Mouse (Mus musculus): Measurements from ENCODE around the gene Thra. TPM values are rescaled to one million over a fixed set of nuclear protein-coding genes. Genes with fewer than 3 reads are reported as not detected.

The Thra gene
- total and polyA plus RNA-seq, 2 experiments: 5.5 to 14.9 TPM

- peaks cover 22% of the 10 kb centered on the region; the same call in 1 of the 2 replicates for H3K79me2 ChIP-seq (ENCODE audit: control insufficient read depth, insufficient read depth, low read length)
- DNase-seq (ENCODE audit: extremely low read depth, low read depth, low spot score): no peak
- no peak overlapping the region for H3K4me3 ChIP-seq (ENCODE audit: insufficient read depth, low read depth, low read length)
Observed at GRCm38 (mm10) chr11:98750351-98751201, 10.1 kb downstream of the Thra start.

GRCm38 (mm10) chr11:98751221-98751782, 10.9 kb downstream of the Thra start:
- no peak overlapping the region for H3K9ac ChIP-seq (ENCODE audit: low read depth, low read length)
- H3K27me3 ChIP-seq (ENCODE audit: control insufficient read depth, insufficient read depth, low read length): no peaks in the 10 kb centered on the region
- peaks cover 22% of the 10 kb centered on the region; the same call in 1 of the 2 replicates for H3K79me2 ChIP-seq (ENCODE audit: control insufficient read depth, insufficient read depth, low read length)
- WGBS: 24% methylated on average over 6 of the region's 6 CpGs
- TF ChIP-seq POLR2A (IDR thresholded peaks at IDR 0.05; ENCODE audit: extremely low read depth, insufficient read depth, low read length) (no peak), CTCF (IDR thresholded peaks at IDR 0.05; ENCODE audit: low read depth, low read length) (no peak)
- no peak overlapping the region for H3K27ac ChIP-seq (replicated peaks; ENCODE audit: insufficient read depth, low read depth, low read length)
- no peaks in the 10 kb centered on the region for H3K36me3 ChIP-seq (ENCODE audit: control insufficient read depth, insufficient read depth, low read length)
- H3K4me3 ChIP-seq (ENCODE audit: insufficient read depth, low read depth, low read length): no peak overlapping the region
- peaks cover 23% of the 10 kb centered on the region for H3K4me1 ChIP-seq (ENCODE audit: control insufficient read depth, insufficient read depth, low read length)
- DNase-seq (ENCODE audit: extremely low read depth, low read depth, low spot score): no peak

More at GRCm38 (mm10) chr11:98750351-98751201, 10.1 kb downstream of the Thra start:
- no peak overlapping the region for H3K27ac ChIP-seq (replicated peaks; ENCODE audit: insufficient read depth, low read depth, low read length)
- 22% methylated on average over 17 of the region's 17 CpGs for WGBS
- peak overlapping the region; percentile 23; the same call in 1 of the 2 replicates for H3K9ac ChIP-seq (ENCODE audit: low read depth, low read length)
- no peak for TF ChIP-seq POLR2A (IDR thresholded peaks at IDR 0.05; ENCODE audit: extremely low read depth, insufficient read depth, low read length)
- TF ChIP-seq CTCF (IDR thresholded peaks at IDR 0.05; ENCODE audit: low read depth, low read length): no peak
- peaks cover 25% of the 10 kb centered on the region for H3K4me1 ChIP-seq (ENCODE audit: control insufficient read depth, insufficient read depth, low read length)
- no peaks in the 10 kb centered on the region for H3K36me3 ChIP-seq (ENCODE audit: control insufficient read depth, insufficient read depth, low read length)
- H3K27me3 ChIP-seq (ENCODE audit: control insufficient read depth, insufficient read depth, low read length): no peaks in the 10 kb centered on the region

GRCm38 (mm10) chr11:98752562-98753140, 12.2 kb downstream of the Thra start:
- no peak overlapping the region for H3K4me3 ChIP-seq (ENCODE audit: insufficient read depth, low read depth, low read length)
- H3K27me3 ChIP-seq (ENCODE audit: control insufficient read depth, insufficient read depth, low read length): no peaks in the 10 kb centered on the region
- 84% methylated on average over 10 of the region's 10 CpGs for WGBS
- no peaks in the 10 kb centered on the region for H3K36me3 ChIP-seq (ENCODE audit: control insufficient read depth, insufficient read depth, low read length)
- no peak overlapping the region for H3K9ac ChIP-seq (ENCODE audit: low read depth, low read length)
- peaks cover 21% of the 10 kb centered on the region; the same call in 1 of the 2 replicates for H3K79me2 ChIP-seq (ENCODE audit: control insufficient read depth, insufficient read depth, low read length)
- peaks cover 14% of the 10 kb centered on the region for H3K4me1 ChIP-seq (ENCODE audit: control insufficient read depth, insufficient read depth, low read length)
- H3K27ac ChIP-seq (replicated peaks; ENCODE audit: insufficient read depth, low read depth, low read length): no peak overlapping the region
- no peak for TF ChIP-seq CTCF (IDR thresholded peaks at IDR 0.05; ENCODE audit: low read depth, low read length)
- TF ChIP-seq POLR2A (IDR thresholded peaks at IDR 0.05; ENCODE audit: extremely low read depth, insufficient read depth, low read length): no peak
- no peak for DNase-seq (ENCODE audit: extremely low read depth, low read depth, low spot score)

- H3K27ac ChIP-seq (replicated peaks; ENCODE audit: insufficient read depth, low read depth, low read length): no peak overlapping the region
- TF ChIP-seq POLR2A (IDR thresholded peaks at IDR 0.05; ENCODE audit: extremely low read depth, insufficient read depth, low read length) (no peak), CTCF (IDR thresholded peaks at IDR 0.05; ENCODE audit: low read depth, low read length) (no peak)
- H3K9ac ChIP-seq (ENCODE audit: low read depth, low read length): no peak overlapping the region
- peaks cover 12% of the 10 kb centered on the region for H3K4me1 ChIP-seq (ENCODE audit: control insufficient read depth, insufficient read depth, low read length)
- H3K4me3 ChIP-seq (ENCODE audit: insufficient read depth, low read depth, low read length): no peak overlapping the region
- H3K27me3 ChIP-seq (ENCODE audit: control insufficient read depth, insufficient read depth, low read length): no peaks in the 10 kb centered on the region
- DNase-seq (ENCODE audit: extremely low read depth, low read depth, low spot score): no peak
- 94% methylated on average over 5 of the region's 5 CpGs for whole genome bisulfite sequencing
- peaks cover 15% of the 10 kb centered on the region; the same call in 1 of the 2 replicates for H3K79me2 ChIP-seq (ENCODE audit: control insufficient read depth, insufficient read depth, low read length)
- H3K36me3 ChIP-seq (ENCODE audit: control insufficient read depth, insufficient read depth, low read length): no peaks in the 10 kb centered on the region
Observed at GRCm38 (mm10) chr11:98753264-98753663, 12.8 kb downstream of the Thra start.

GRCm38 (mm10) chr11:98754151-98754620, 13.7 kb downstream of the Thra start:
- Histone ChIP-seq H3K27ac (replicated peaks; ENCODE audit: insufficient read depth, low read depth, low read length) (no peak overlapping the region), H3K27me3 (ENCODE audit: control insufficient read depth, insufficient read depth, low read length) (no peaks in the 10 kb centered on the region), H3K4me1 (ENCODE audit: control insufficient read depth, insufficient read depth, low read length) (peaks cover 12% of the 10 kb centered on the region), H3K79me2 (ENCODE audit: control insufficient read depth, insufficient read depth, low read length) (peaks cover 6% of the 10 kb centered on the region; the same call in 1 of the 2 replicates), H3K36me3 (ENCODE audit: control insufficient read depth, insufficient read depth, low read length) (no peaks in the 10 kb centered on the region), H3K9ac (ENCODE audit: low read depth, low read length) (0 out of 2 replicates have a peak overlapping the region, but pooled peaks have one; percentile 9), H3K4me3 (ENCODE audit: insufficient read depth, low read depth, low read length) (no peak overlapping the region)
- TF ChIP-seq POLR2A (IDR thresholded peaks at IDR 0.05; ENCODE audit: extremely low read depth, insufficient read depth, low read length) (no peak), CTCF (IDR thresholded peaks at IDR 0.05; ENCODE audit: low read depth, low read length) (no peak)
- DNase-seq (ENCODE audit: extremely low read depth, low read depth, low spot score): no peak
- 63% methylated on average over 9 of the region's 9 CpGs for WGBS
